Mouse (Mus musculus): ENCODE measurements around the gene Rgs2. TPM values are rescaled to one million over a fixed set of nuclear protein-coding genes. Genes with fewer than 3 reads are reported as not detected.

Rgs2 gene
- polyA plus RNA-seq, 1 experiment from 2014 or later, result 48.0 TPM

DNA sequence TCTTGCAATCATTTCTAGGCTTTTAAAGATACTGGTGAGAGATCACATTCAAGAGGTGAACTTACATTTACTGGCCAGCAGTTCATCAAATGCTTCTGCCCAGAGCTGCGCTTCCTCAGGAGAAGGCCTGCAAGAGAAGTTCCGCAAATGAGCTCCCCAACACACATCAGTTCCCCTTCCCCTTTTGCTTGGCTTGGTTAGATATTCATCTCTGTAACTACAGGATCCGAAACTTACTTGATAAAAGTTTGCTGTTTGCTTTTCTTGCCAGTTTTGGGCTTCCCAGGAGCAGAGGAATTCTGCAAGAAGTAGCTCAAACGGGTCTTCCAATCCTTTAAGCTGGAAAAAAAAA is 1.3 kb downstream of the Rgs2 start:
- 66% methylated on average over 4 of the region's 4 CpGs for WGBS
- no peaks in the 10 kb centered on the region for H3K9me3 ChIP-seq (replicated peaks)
- peaks cover 46% of the 10 kb centered on the region for H3K4me1 ChIP-seq
- H3K4me3 ChIP-seq, result peak overlapping the region; percentile 64
- H3K27ac ChIP-seq (replicated peaks), result 0 out of 2 replicates have a peak overlapping the region, but pooled peaks have one; percentile 88
- DNase-seq (ENCODE audit: low spot score), result no peak
- peaks cover 23% of the 10 kb centered on the region for H3K36me3 ChIP-seq
- no peaks in the 10 kb centered on the region for H3K27me3 ChIP-seq (ENCODE audit: low read depth, poor library complexity, severe bottlenecking)

DNA sequence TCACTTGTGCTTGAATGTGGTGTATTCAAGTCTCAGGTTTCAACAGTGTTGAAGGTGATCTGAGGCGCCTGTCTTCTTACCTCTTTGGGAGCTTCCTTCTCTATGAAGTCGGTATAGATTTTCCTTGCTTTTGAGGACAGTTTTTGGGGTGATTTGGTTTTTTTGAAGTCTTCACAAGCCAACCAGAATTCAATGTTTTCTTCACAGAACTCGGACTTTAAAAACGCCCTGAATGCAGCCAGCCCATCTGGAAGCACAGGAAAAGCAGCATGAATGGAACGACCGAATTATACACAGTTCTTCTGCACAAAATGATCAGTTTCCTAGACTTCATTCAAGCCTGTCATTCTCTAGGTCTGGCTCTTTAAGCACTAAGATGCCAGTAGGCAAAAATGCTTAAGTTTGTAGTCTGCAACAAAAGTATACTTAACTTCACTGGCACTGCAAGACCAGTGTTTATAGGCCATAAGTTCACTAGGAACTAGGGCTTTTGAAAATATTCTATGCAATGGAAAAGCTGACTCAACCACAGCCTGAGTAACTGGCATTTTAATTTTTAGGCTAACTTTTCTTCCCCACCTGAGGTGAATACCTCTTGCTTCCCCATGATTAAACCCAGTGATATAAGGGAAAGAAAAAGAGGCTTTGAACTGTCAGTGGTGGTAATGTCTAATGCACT is 1.8 kb downstream of the Rgs2 start:
- H3K27ac ChIP-seq (replicated peaks), result 0 out of 2 replicates have a peak overlapping the region, but pooled peaks have one; percentile 88
- peaks cover 23% of the 10 kb centered on the region for H3K36me3 ChIP-seq
- no peaks in the 10 kb centered on the region for H3K27me3 ChIP-seq (ENCODE audit: low read depth, poor library complexity, severe bottlenecking)
- no peaks in the 10 kb centered on the region for H3K9me3 ChIP-seq (replicated peaks)
- no peak for DNase-seq (ENCODE audit: low spot score)
- WGBS, result 89% methylated on average over 6 of the region's 6 CpGs
- H3K4me3 ChIP-seq, result peak overlapping the region; percentile 64
- H3K4me1 ChIP-seq, result peaks cover 46% of the 10 kb centered on the region

DNA sequence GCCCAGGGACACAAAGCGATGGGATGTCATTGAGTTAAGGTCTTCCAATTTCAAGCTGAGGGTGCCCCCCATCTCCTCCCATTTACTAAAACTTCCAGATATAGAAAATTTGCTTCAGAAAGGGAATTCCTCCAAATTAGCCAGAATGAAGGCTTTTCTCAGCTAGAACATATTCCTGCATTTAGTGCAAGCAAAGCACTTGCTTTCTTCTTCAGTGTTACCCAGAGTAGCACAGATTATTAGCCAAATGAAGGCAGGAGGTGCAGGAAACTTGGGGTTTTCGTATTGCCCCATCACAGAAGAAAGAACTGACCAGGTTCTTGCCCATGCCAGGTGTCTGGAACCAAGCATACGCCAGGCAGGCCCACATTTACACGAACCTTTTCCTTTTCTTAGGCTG is 3.7 kb downstream of the Rgs2 start:
- H3K4me3 ChIP-seq, result no peak overlapping the region
- H3K9me3 ChIP-seq (replicated peaks), result no peaks in the 10 kb centered on the region
- peaks cover 23% of the 10 kb centered on the region for H3K36me3 ChIP-seq
- H3K4me1 ChIP-seq, result peaks cover 31% of the 10 kb centered on the region
- no peak overlapping the region for H3K27ac ChIP-seq (replicated peaks)
- WGBS, result 89% methylated on average over 4 of the region's 4 CpGs
- DNase-seq (ENCODE audit: low spot score), result no peak
- no peaks in the 10 kb centered on the region for H3K27me3 ChIP-seq (ENCODE audit: low read depth, poor library complexity, severe bottlenecking)

DNA sequence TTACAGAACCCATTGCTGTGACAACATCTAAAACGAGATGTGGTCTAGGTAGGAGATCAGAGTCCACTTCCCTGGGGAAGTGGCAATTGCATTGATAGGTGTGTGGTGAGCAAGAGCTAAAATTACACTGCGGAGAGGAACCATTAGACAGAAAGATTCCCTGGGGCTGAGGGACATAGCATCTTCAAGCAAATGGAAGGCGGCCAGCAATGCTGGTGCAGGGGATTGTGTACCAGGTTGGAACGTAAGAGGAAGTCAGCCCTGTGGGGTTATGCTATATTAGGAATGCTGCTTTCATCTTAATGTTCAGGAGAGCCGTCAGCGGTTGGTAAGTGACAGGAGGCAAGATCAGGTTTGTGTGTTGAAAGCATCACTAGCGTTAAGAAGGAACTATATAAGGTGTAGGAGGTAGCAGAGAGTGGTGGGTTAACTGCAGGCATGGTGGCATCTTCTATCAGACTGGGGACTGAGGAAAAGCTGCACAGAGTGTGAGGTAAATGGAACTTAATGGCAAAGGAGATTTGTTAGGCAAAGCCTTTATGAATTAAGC is 4.5 kb downstream of the Rgs2 start:
- no peak overlapping the region for H3K27ac ChIP-seq (replicated peaks)
- WGBS, result 86% methylated on average over 7 of the region's 7 CpGs
- no peaks in the 10 kb centered on the region for H3K9me3 ChIP-seq (replicated peaks)
- H3K36me3 ChIP-seq, result peaks cover 23% of the 10 kb centered on the region
- H3K27me3 ChIP-seq (ENCODE audit: low read depth, poor library complexity, severe bottlenecking), result no peaks in the 10 kb centered on the region
- peaks cover 23% of the 10 kb centered on the region for H3K4me1 ChIP-seq
- H3K4me3 ChIP-seq, result no peak overlapping the region
- DNase-seq (ENCODE audit: low spot score), result no peak

DNA sequence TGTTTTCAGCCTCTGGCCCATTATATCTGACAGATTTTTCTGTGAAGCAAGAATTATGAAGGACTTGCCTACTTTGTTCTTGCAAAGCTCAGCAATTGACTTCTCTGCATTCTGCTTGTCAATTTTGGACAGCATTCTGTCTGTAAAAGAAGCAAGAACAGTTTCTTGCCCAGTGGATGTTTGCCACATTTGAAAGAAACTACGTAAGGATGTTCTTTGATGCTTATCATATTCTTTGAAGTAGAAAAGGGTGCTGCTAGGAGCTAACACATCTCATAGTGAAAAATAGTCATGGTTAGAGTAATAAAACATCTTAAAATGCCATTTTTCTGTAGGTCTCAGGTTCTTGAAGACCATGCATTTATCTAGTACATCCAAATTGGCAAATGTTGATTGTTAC is 10.9 kb downstream of the Rgs2 start:
- no peak overlapping the region for H3K27ac ChIP-seq (replicated peaks)
- whole genome bisulfite sequencing, result 91% methylated on average over 1 of the region's 1 CpGs
- H3K4me1 ChIP-seq, result peaks cover 5% of the 10 kb centered on the region; the same call in 1 of the 2 replicates
- no peaks in the 10 kb centered on the region for H3K27me3 ChIP-seq (ENCODE audit: low read depth, poor library complexity, severe bottlenecking)
- H3K4me3 ChIP-seq, result no peak overlapping the region
- DNase-seq (ENCODE audit: low spot score), result no peak
- H3K36me3 ChIP-seq, result no peaks in the 10 kb centered on the region
- no peaks in the 10 kb centered on the region for H3K9me3 ChIP-seq (replicated peaks)

DNA sequence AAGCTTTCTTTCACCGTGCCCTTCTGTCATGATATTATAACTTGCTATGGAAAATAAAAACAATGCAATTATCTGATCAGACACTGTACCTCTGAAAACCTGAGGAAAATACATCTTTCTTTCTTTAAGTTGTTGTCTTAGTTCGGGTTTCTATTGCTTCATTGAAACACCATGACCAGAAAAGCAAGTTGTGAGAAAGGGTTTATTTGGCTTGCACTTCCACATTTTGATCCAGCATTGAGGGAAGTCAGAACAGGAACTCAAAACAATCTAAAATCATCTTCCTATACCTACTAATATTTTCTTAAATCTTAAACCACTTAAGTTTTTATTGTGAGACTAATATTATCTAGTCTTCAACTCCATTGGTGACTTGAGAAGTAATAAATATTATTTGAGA is 11.4 kb downstream of the Rgs2 start:
- no peaks in the 10 kb centered on the region for H3K9me3 ChIP-seq (replicated peaks)
- no peak overlapping the region for H3K4me3 ChIP-seq
- WGBS, result 82% methylated on average over 2 of the region's 2 CpGs
- no peaks in the 10 kb centered on the region for H3K36me3 ChIP-seq
- no peak overlapping the region for H3K27ac ChIP-seq (replicated peaks)
- H3K27me3 ChIP-seq (ENCODE audit: low read depth, poor library complexity, severe bottlenecking), result no peaks in the 10 kb centered on the region
- H3K4me1 ChIP-seq, result peaks cover 5% of the 10 kb centered on the region; the same call in 1 of the 2 replicates
- DNase-seq (ENCODE audit: low spot score), result no peak

DNA sequence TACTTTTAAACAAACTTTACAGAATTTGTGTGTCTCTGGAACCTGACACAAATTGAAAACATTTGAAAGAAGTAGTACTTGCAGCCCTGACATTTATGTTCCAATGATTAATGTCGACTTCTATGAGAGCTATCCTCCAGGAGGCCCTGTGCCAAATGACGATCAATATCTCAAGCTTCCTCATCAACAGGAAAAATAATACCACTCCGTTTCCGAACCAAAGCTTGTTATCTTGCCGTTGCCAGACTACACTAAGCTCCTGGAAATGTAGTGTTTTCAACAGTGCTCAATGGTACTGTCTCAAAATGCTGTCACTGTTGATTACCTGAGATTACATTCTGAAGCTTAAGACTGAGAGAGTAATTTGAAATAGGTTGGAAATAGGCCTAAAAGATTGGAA is 13.7 kb downstream of the Rgs2 start:
- Histone ChIP-seq H3K4me3 (no peak overlapping the region), H3K27me3 (ENCODE audit: low read depth, poor library complexity, severe bottlenecking) (no peaks in the 10 kb centered on the region), H3K9me3 (replicated peaks) (no peaks in the 10 kb centered on the region), H3K36me3 (no peaks in the 10 kb centered on the region), H3K27ac (replicated peaks) (no peak overlapping the region), H3K4me1 (peaks cover 5% of the 10 kb centered on the region; the same call in 1 of the 2 replicates)
- DNase-seq (ENCODE audit: low spot score), result no peak
- 71% methylated on average over 5 of the region's 5 CpGs for WGBS

DNA sequence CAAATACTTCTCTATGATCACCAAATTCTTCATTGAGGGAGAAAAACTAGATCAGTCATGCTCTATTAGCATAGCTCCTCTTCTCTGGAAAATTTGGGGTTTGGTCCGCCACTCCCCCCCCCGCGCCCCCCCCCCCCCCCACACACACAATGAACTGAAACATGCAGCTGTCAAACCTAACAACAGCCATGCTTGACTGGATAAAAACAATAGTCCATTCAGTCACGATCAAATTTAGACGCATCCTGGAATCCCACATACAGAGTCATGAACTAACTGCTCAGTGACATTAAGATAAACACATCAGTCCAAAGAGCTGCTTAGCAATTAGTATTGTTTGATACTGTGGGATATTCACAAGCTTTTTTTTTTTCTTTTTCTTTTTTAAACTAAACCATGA is 14.2 kb downstream of the Rgs2 start:
- no peak overlapping the region for H3K4me3 ChIP-seq
- H3K9me3 ChIP-seq (replicated peaks), result no peaks in the 10 kb centered on the region
- no peaks in the 10 kb centered on the region for H3K27me3 ChIP-seq (ENCODE audit: low read depth, poor library complexity, severe bottlenecking)
- 34% methylated on average over 5 of the region's 5 CpGs for WGBS
- peaks cover 5% of the 10 kb centered on the region; the same call in 1 of the 2 replicates for H3K4me1 ChIP-seq
- H3K27ac ChIP-seq (replicated peaks), result no peak overlapping the region
- H3K36me3 ChIP-seq, result no peaks in the 10 kb centered on the region
- no peak for DNase-seq (ENCODE audit: low spot score)

DNA sequence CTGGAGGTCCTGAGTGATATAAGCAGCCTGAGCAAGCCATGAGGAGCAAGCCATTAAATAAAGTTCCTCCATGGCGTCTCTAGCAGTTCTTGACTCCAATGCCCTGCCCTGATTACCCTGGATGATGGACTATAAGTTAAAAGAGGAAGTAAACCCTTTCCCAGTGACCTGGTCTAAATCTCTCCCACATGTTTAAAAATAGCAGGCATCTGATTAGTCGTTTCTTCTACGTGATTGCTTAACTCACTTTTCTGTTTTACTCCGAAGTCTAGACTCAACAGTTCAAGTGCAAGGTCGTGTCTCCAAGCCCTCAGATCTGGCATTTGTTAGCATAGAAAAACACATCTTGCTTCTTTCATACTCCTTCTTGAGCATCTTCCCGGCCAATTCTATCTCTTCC is 15.2 kb downstream of the Rgs2 start:
- Histone ChIP-seq H3K27me3 (ENCODE audit: low read depth, poor library complexity, severe bottlenecking) (no peaks in the 10 kb centered on the region), H3K27ac (replicated peaks) (no peak overlapping the region), H3K36me3 (no peaks in the 10 kb centered on the region), H3K9me3 (replicated peaks) (no peaks in the 10 kb centered on the region), H3K4me1 (peaks cover 5% of the 10 kb centered on the region; the same call in 1 of the 2 replicates), H3K4me3 (no peak overlapping the region)
- 77% methylated on average over 6 of the region's 6 CpGs for WGBS
- DNase-seq (ENCODE audit: low spot score), result no peak

DNA sequence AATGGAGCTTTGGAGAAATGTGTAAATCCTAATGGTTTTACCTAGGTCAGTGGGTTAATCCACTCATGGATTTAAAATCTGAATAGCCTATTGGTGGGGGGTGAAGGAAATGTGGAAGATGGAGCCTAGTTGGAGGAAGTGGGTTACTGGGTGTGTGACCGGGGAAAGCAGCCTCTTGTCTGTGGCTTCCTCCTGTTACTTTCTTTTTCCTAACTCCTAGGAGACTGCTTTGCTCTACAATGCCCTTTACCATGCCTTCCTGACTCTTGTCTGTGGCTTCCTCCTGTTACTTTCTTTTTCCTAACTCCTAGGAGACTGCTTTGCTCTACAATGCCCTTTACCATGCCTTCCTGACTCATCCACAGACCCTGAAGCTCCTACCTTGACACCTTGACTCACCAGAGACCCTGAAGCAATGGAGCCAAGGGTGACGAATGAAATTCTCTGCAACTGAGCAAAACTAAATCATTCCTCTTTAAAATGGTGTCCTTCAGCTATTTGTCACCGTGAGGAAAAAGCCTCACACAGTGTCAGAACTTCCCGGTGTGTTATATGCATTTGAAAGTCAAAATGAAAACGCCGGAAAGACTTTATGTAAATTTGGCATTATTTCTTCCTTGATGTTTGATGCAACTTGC is 18.9 kb downstream of the Rgs2 start:
- Histone ChIP-seq H3K4me3 (no peak overlapping the region), H3K36me3 (no peaks in the 10 kb centered on the region), H3K27me3 (ENCODE audit: low read depth, poor library complexity, severe bottlenecking) (no peaks in the 10 kb centered on the region), H3K4me1 (peaks cover 11% of the 10 kb centered on the region), H3K27ac (replicated peaks) (no peak overlapping the region), H3K9me3 (replicated peaks) (no peaks in the 10 kb centered on the region)
- no peak for DNase-seq (ENCODE audit: low spot score)
- WGBS, result 87% methylated on average over 6 of the region's 6 CpGs

DNA sequence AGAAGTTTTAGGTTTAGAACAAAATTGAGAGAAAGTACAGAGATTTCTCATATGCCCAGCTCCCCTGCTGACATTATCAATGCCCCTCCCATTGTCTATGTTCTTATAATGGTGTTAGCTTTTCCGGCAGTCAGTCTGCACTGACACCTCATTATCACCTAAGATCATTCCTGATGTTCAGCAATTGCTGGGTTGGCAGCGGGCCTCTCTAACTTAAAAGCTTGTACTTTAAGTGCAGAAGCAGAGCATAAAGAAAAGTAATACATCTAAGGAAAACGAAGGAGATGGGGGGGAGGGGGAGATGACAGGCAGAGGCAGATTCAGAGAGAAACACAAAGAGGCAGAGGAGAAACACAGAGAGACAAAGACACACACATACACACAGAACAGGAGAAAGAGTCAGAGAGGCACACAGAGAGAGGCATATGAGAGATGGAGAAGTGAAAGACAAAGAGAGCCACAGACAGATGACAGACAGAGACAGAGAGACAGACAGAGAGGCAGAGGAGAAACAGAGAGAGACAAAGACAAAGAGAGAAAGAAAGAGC is 21.1 kb downstream of the Rgs2 start:
- H3K36me3 ChIP-seq, result no peaks in the 10 kb centered on the region
- DNase-seq (ENCODE audit: low spot score), result no peak
- H3K27ac ChIP-seq (replicated peaks), result peak overlapping the region; percentile 70
- H3K9me3 ChIP-seq (replicated peaks), result no peaks in the 10 kb centered on the region
- H3K4me3 ChIP-seq, result no peak overlapping the region
- WGBS, result 59% methylated on average over 3 of the region's 3 CpGs
- H3K27me3 ChIP-seq (ENCODE audit: low read depth, poor library complexity, severe bottlenecking), result no peaks in the 10 kb centered on the region
- peaks cover 6% of the 10 kb centered on the region for H3K4me1 ChIP-seq

DNA sequence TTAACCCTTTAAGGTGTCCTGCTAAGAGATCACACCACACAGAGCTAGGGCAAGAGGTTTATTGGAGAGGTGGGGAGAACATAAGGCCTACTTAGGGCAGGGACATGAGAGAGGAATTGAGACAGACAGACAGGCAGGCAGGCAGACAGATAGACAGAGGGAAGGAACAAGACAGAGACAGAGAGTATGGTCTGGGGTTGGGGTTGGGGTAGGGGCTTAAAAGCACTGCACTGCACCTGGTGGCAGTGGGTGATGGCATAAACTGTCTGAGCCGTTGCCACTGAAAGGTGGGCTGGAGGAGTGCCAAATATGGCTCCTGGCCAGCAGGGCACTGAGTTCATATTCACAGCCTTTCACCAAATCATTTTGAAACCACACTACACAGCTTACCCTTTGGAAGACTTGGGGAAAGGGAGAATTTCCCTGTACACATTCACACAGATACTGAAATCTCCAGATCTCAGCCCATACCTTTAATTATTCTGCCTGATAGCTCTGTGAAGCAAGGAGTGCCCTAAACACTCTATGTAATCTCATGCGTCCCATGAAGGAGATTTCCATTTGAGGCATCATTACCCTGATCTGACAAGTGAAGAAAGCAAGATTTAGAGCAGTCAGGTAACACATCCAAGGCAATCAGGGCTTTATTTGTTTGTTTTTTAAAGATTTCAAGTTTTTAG is 21.7 kb downstream of the Rgs2 start:
- no peak overlapping the region for H3K4me3 ChIP-seq
- H3K9me3 ChIP-seq (replicated peaks), result no peaks in the 10 kb centered on the region
- no peaks in the 10 kb centered on the region for H3K36me3 ChIP-seq
- no peaks in the 10 kb centered on the region for H3K27me3 ChIP-seq (ENCODE audit: low read depth, poor library complexity, severe bottlenecking)
- WGBS, result 85% methylated on average over 2 of the region's 2 CpGs
- H3K4me1 ChIP-seq, result peaks cover 6% of the 10 kb centered on the region
- H3K27ac ChIP-seq (replicated peaks), result no peak overlapping the region
- DNase-seq (ENCODE audit: low spot score), result no peak

DNA sequence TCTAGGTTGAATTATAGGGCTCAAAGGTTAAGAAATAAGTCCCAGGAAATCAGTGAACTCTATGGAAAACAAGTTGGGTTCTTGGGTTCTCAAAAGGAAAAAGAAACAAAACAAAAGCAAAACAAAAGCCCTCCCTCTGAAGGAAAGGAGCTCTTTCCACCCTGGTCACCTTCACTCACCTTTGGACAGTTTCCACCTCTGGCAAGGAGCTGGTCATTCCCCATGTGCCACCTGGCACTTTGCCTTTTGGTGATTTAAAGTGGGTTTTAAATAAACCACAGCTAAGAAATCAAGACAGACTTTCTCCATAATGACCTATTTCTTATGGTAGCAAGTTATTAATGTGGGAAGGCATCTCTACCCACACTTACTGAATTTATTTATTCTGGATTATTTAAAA is 23.1 kb downstream of the Rgs2 start:
- Histone ChIP-seq H3K4me1 (peaks cover 6% of the 10 kb centered on the region), H3K4me3 (no peak overlapping the region), H3K36me3 (no peaks in the 10 kb centered on the region), H3K9me3 (replicated peaks) (no peaks in the 10 kb centered on the region), H3K27ac (replicated peaks) (no peak overlapping the region), H3K27me3 (ENCODE audit: low read depth, poor library complexity, severe bottlenecking) (no peaks in the 10 kb centered on the region)
- DNase-seq (ENCODE audit: low spot score), result no peak
